Mouse (Mus musculus): ENCODE data around the gene Ndufb10. TPM values are rescaled to one million over a fixed set of nuclear protein-coding genes. Genes with fewer than 3 reads are reported as not detected.

Ndufb10 gene
- polyA plus RNA-seq, 1 experiment, result 91.1 TPM

DNA sequence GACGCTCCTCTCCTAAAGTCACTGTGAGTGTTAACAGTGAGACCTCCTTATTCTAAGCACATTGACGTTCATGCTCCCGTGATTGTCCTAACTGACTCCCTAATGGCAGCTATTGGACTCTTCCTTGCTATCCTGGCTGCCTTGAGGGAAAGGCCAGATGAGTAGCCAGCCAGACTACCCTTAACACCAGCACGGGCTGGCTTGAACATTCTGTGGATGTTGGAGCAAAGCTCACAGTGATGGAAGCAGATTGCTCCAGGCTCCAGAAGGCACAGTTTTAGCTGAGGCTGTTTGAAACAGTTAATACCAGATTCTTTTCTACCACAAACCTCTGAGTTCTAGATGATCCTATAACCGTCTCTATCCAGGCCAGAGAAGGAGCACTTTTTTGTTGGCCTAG is 19.6 kb upstream of the Ndufb10 start:
- whole genome bisulfite sequencing, result 87% methylated on average over 5 of the region's 5 CpGs
- DNase-seq (ENCODE audit: low read depth in 1 of 2, low spot score in 2 of 2), result no peak

DNA sequence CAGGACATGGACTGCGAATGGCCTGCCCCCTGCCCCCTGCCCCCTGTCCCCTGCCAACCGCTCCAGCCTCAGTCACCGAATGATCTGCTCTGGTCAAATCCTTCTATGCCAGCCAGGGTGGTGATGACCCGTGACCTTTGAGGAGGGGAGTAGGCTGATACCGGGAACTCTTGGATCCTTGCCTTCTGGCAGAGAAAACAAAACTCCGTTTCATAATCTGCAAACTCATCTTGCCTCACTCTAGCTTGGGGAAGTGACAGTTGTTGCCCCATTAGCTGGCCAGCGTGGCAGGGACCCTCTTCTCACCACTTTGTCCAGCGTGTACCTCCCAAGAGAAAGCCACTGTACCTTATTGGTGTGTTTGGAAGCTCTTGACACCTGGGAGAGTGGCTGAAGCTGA is 18.0 kb upstream of the Ndufb10 start:
- H3K27ac ChIP-seq (ENCODE audit: insufficient read depth, low read length), result no peak overlapping the region
- no peak for DNase-seq (ENCODE audit: low read depth in 1 of 2, low spot score in 2 of 2)
- TF ChIP-seq POLR2A (IDR thresholded peaks at IDR 0.05; ENCODE audit: low read depth, low read length) (no peak), CTCF (IDR thresholded peaks at IDR 0.05; ENCODE audit: extremely low read depth, insufficient read depth, insufficient read length, insufficient replicate concordance) (no peak)
- H3K36me3 ChIP-seq (ENCODE audit: control insufficient read depth, insufficient read depth, low read length), result peaks cover 12% of the 10 kb centered on the region
- 70% methylated on average over 8 of the region's 8 CpGs for WGBS
- H3K4me3 ChIP-seq (ENCODE audit: extremely low read depth, insufficient read depth, insufficient read length), result no peak overlapping the region
- H3K27me3 ChIP-seq (ENCODE audit: control insufficient read depth, insufficient read depth, low read length), result no peaks in the 10 kb centered on the region
- H3K4me1 ChIP-seq (ENCODE audit: control insufficient read depth, insufficient read depth, insufficient read length), result peaks cover 2% of the 10 kb centered on the region; the same call in 1 of the 2 replicates

More for the DNA sequence above, 19.6 kb upstream of the Ndufb10 start:
- H3K27ac ChIP-seq (ENCODE audit: insufficient read depth, low read length), result no peak overlapping the region
- peaks cover 12% of the 10 kb centered on the region for H3K36me3 ChIP-seq (ENCODE audit: control insufficient read depth, insufficient read depth, low read length)
- no peak overlapping the region for H3K4me3 ChIP-seq (ENCODE audit: extremely low read depth, insufficient read depth, insufficient read length)
- TF ChIP-seq POLR2A (IDR thresholded peaks at IDR 0.05; ENCODE audit: low read depth, low read length), result no peak
- TF ChIP-seq CTCF (IDR thresholded peaks at IDR 0.05; ENCODE audit: extremely low read depth, insufficient read depth, insufficient read length, insufficient replicate concordance), result no peak
- H3K4me1 ChIP-seq (ENCODE audit: control insufficient read depth, insufficient read depth, insufficient read length), result no peaks in the 10 kb centered on the region
- no peaks in the 10 kb centered on the region for H3K27me3 ChIP-seq (ENCODE audit: control insufficient read depth, insufficient read depth, low read length)

DNA sequence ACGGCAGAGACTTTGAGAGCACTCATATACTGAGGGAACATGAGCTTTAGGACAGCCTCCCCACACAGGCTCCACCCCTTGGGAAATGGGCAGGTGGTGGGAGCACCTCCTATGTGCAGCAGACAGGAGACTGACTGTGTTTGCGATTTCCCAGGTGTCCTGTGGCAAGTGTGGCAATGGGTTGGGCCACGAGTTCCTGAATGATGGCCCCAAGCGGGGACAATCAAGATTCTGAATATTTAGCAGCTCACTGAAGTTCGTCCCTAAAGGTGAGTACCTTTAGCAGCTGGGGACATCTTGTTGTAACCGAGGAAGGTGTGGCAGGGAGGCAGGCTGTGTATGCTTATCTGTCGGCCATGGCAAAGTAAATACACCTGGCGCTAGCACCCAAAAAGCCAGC is 15.6 kb upstream of the Ndufb10 start:
- no peak for DNase-seq (ENCODE audit: low read depth in 1 of 2, low spot score in 2 of 2)
- no peak for TF ChIP-seq CTCF (IDR thresholded peaks at IDR 0.05; ENCODE audit: extremely low read depth, insufficient read depth, insufficient read length, insufficient replicate concordance)
- Histone ChIP-seq H3K27ac (ENCODE audit: insufficient read depth, low read length) (no peak overlapping the region), H3K36me3 (ENCODE audit: control insufficient read depth, insufficient read depth, low read length) (peaks cover 12% of the 10 kb centered on the region), H3K27me3 (ENCODE audit: control insufficient read depth, insufficient read depth, low read length) (no peaks in the 10 kb centered on the region), H3K4me3 (ENCODE audit: extremely low read depth, insufficient read depth, insufficient read length) (no peak overlapping the region), H3K4me1 (ENCODE audit: control insufficient read depth, insufficient read depth, insufficient read length) (peaks cover 7% of the 10 kb centered on the region; the same call in 1 of the 2 replicates)
- 92% methylated on average over 8 of the region's 8 CpGs for WGBS

DNA sequence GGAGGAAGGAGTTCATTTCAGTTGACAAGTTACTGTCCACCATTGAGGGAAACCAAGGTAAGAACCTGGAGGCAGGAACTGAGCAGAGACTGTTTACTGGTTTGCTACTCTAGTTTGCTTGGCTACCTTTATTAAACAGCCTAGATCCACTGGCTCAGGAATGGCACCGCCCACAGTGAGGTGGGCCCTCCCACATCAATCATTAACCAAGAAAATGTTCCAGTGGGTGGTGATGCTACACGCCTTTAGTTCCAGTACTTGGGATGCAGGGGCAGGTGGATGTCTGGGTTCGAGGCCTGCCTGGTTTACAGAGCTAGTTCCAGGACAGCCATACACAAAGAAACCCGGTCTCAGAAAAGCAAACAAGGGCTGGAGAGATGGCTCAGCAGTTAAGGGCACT is 14.0 kb upstream of the Ndufb10 start:
- Histone ChIP-seq H3K36me3 (ENCODE audit: control insufficient read depth, insufficient read depth, low read length) (peaks cover 12% of the 10 kb centered on the region), H3K4me3 (ENCODE audit: extremely low read depth, insufficient read depth, insufficient read length) (no peak overlapping the region), H3K27ac (ENCODE audit: insufficient read depth, low read length) (no peak overlapping the region), H3K27me3 (ENCODE audit: control insufficient read depth, insufficient read depth, low read length) (no peaks in the 10 kb centered on the region), H3K4me1 (ENCODE audit: control insufficient read depth, insufficient read depth, insufficient read length) (peaks cover 7% of the 10 kb centered on the region; the same call in 1 of the 2 replicates)
- no peak for DNase-seq (ENCODE audit: low read depth in 1 of 2, low spot score in 2 of 2)
- TF ChIP-seq CTCF (IDR thresholded peaks at IDR 0.05; ENCODE audit: extremely low read depth, insufficient read depth, insufficient read length, insufficient replicate concordance) (no peak), POLR2A (IDR thresholded peaks at IDR 0.05; ENCODE audit: low read depth, low read length) (no peak)
- 87% methylated on average over 4 of the region's 4 CpGs for WGBS

DNA sequence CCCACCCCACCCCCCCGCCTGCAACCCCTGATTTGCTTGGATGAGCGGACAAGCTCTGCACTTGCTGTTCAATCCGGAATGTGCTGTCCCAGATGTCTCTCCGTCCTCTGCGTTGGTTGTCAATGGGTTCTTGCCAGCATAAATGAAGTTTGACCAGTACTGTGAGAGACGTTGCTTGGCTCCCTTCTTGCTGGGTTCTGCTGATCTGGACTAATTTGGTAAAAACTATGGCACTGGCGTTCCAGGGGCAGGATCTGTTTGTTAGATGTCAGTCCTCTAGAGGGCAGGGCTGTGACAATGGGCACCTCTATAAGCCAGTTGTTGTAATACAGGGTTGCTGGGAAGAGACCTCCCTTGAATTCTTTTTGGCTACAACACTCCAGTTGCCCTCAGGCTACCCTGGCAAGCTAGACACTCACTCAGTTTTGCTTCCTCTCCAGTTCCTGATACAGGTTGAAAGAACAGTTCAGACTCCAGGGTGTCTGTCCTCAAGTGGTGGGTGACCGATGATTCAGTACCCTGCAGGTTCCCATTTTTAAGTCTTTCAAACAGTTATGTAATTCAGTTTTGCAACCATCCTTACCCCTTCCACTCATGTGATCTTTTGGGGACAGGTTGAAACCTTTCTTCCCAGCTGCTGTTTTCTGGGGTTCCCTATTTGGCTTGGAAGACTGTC is 13.0 kb upstream of the Ndufb10 start:
- no peaks in the 10 kb centered on the region for H3K27me3 ChIP-seq (ENCODE audit: control insufficient read depth, insufficient read depth, low read length)
- no peak for TF ChIP-seq POLR2A (IDR thresholded peaks at IDR 0.05; ENCODE audit: low read depth, low read length)
- TF ChIP-seq CTCF (IDR thresholded peaks at IDR 0.05; ENCODE audit: extremely low read depth, insufficient read depth, insufficient read length, insufficient replicate concordance), result no peak
- H3K4me1 ChIP-seq (ENCODE audit: control insufficient read depth, insufficient read depth, insufficient read length), result peaks cover 7% of the 10 kb centered on the region; the same call in 1 of the 2 replicates
- WGBS, result 36% methylated on average over 8 of the region's 8 CpGs
- no peak for DNase-seq (ENCODE audit: low read depth in 1 of 2, low spot score in 2 of 2)
- H3K27ac ChIP-seq (ENCODE audit: insufficient read depth, low read length), result no peak overlapping the region
- H3K36me3 ChIP-seq (ENCODE audit: control insufficient read depth, insufficient read depth, low read length), result peaks cover 9% of the 10 kb centered on the region
- H3K4me3 ChIP-seq (ENCODE audit: extremely low read depth, insufficient read depth, insufficient read length), result peak overlapping the region; percentile 88

DNA sequence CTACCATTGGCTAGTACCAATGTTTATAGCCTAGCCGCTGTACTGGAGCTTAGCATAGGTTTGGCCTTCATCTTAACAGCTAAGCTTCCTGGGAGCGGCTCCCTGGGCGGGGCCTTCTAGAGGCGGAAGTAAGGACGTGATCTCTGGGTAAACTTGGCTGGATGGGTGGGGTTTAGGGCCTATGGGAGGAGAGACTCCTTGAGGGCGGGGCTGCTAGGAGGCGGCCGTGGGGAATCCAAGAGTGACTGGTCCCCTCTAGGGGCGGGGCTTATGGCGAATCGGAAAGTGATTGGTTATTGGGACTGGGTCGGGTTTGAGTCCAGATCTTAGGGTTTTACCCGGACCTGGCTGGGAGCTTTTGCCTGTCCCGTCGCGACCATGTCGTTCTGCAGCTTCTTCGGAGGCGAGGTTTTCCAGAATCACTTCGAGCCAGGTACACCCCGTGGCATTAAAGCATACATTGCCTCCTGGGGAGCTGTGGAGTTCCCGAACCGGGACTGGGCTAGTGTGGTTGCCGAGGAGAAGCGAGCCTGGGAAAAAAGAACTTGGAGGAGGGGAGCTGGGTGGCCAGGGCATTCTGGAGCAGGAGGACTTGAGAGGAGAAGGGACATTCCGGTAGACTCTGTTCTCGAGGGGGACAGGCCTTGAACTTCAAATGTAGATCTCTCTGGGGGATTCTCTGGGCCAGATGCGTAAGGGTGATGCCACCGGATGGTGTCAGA is 12.2 kb upstream of the Ndufb10 start, which contains the start of gene Msrb1:
TSS of gene Msrb1 (plus strand) at position 313 of the 722 bp plus-strand sequence.
- peak within 1 kb of the TSS; percentile 83 for H3K27ac ChIP-seq (ENCODE audit: insufficient read depth, low read length)
- no peaks in the 10 kb centered on the region for H3K27me3 ChIP-seq (ENCODE audit: control insufficient read depth, insufficient read depth, low read length)
- peak within 1 kb of the TSS; percentile 88 for H3K4me3 ChIP-seq (ENCODE audit: extremely low read depth, insufficient read depth, insufficient read length)
- DNase-seq (ENCODE audit: low read depth in 1 of 2, low spot score in 2 of 2), result peak; percentile 88 to 97
- H3K4me1 ChIP-seq (ENCODE audit: control insufficient read depth, insufficient read depth, insufficient read length), result peaks cover 7% of the 10 kb centered on the region; the same call in 1 of the 2 replicates
- H3K36me3 ChIP-seq (ENCODE audit: control insufficient read depth, insufficient read depth, low read length), result peaks cover 6% of the 10 kb centered on the region
- TF ChIP-seq POLR2A (IDR thresholded peaks at IDR 0.05; ENCODE audit: low read depth, low read length) (peak; percentile 49; the same call in 1 of the 2 replicates), CTCF (IDR thresholded peaks at IDR 0.05; ENCODE audit: extremely low read depth, insufficient read depth, insufficient read length, insufficient replicate concordance) (no peak)
- 1% methylated on average over 29 of the region's 29 CpGs for WGBS
